Mouse (Mus musculus): Measurements from ENCODE around the gene Fam114a1. TPM values are rescaled to one million over a fixed set of nuclear protein-coding genes. Genes with fewer than 3 reads are reported as not detected.

Fam114a1 gene
- polyA plus RNA-seq, 1 experiment, result not detected

- Histone ChIP-seq H3K4me1 (ENCODE audit: control insufficient read depth, insufficient read depth, low read length) (no peaks in the 10 kb centered on the region), H3K4me3 (ENCODE audit: insufficient read depth, low read depth, low read length) (no peak overlapping the region), H3K27ac (ENCODE audit: insufficient read depth, low read depth, low read length) (no peak overlapping the region)
- TF ChIP-seq CTCF (IDR thresholded peaks at IDR 0.05; ENCODE audit: insufficient read depth, low read depth, low read length), result no peak
- no peak for TF ChIP-seq POLR2A (IDR thresholded peaks at IDR 0.05; ENCODE audit: insufficient read depth, low read depth, low read length)
- 79% methylated on average over 2 of the region's 2 CpGs for WGBS
These were observed 93.4 kb downstream of the Fam114a1 start for GRCm38 (mm10) chr5:65063266-65063665.

DNA sequence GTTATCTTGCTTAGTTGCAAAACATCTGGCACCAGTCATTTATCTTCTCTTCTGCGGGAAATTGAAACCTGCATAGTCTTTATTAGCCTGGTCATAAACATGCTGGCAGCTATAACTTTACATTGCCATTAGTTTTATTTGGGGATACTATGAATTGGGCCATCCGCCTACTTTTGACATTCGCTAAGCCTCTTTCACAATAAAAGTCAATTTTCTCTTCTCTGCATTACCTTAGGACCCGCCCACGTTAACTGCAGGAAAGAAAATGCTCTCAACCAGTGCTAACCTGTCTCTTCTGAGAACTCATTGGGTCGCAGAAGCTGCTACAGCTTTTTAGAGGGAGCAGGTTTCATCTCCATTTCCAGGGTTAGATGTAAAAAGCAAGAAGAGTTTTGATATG is 98.3 kb downstream of the Fam114a1 start:
- Histone ChIP-seq H3K4me1 (ENCODE audit: control insufficient read depth, insufficient read depth, low read length) (peaks cover 5% of the 10 kb centered on the region; the same call in 1 of the 2 replicates), H3K27ac (ENCODE audit: insufficient read depth, low read depth, low read length) (no peak overlapping the region), H3K4me3 (ENCODE audit: insufficient read depth, low read depth, low read length) (no peak overlapping the region)
- WGBS, result 93% methylated on average over 6 of the region's 6 CpGs
- TF ChIP-seq CTCF (IDR thresholded peaks at IDR 0.05; ENCODE audit: insufficient read depth, low read depth, low read length) (no peak), POLR2A (IDR thresholded peaks at IDR 0.05; ENCODE audit: insufficient read depth, low read depth, low read length) (no peak)

DNA sequence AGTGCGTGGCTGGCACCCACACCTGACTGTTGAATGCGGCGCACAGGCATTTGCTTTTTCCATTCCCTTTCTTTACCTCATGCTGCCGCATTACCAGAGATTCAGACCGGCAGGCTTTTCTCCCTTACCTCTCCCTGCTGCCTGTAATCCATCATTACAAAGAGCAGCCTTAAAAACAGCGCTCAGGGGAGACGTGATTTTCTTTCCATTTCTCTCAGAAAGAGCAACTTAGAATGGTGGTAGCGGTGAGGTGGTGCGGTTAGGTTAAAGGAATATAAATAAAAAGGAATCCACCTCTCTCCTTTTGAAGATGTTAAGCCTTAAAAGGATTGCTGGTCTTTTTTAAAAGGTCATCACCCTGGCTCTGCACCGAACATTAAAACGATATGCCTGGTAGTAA is 100.0 kb downstream of the Fam114a1 start:
- no peak overlapping the region for H3K27ac ChIP-seq (ENCODE audit: insufficient read depth, low read depth, low read length)
- no peak for TF ChIP-seq POLR2A (IDR thresholded peaks at IDR 0.05; ENCODE audit: insufficient read depth, low read depth, low read length)
- TF ChIP-seq CTCF (IDR thresholded peaks at IDR 0.05; ENCODE audit: insufficient read depth, low read depth, low read length), result no peak
- peaks cover 5% of the 10 kb centered on the region; the same call in 1 of the 2 replicates for H3K4me1 ChIP-seq (ENCODE audit: control insufficient read depth, insufficient read depth, low read length)
- H3K4me3 ChIP-seq (ENCODE audit: insufficient read depth, low read depth, low read length), result no peak overlapping the region
- 83% methylated on average over 11 of the region's 11 CpGs for WGBS

GRCm38 (mm10) chr5:65071689-65072118 is 101.8 kb downstream of the Fam114a1 start:
- TF ChIP-seq POLR2A (IDR thresholded peaks at IDR 0.05; ENCODE audit: insufficient read depth, low read depth, low read length) (no peak), CTCF (IDR thresholded peaks at IDR 0.05; ENCODE audit: insufficient read depth, low read depth, low read length) (no peak)
- H3K4me3 ChIP-seq (ENCODE audit: insufficient read depth, low read depth, low read length), result no peak overlapping the region
- H3K27ac ChIP-seq (ENCODE audit: insufficient read depth, low read depth, low read length), result peak overlapping the region; percentile 71
- 11% methylated on average over 6 of the region's 6 CpGs for WGBS
- H3K4me1 ChIP-seq (ENCODE audit: control insufficient read depth, insufficient read depth, low read length), result peaks cover 5% of the 10 kb centered on the region; the same call in 1 of the 2 replicates

GRCm38 (mm10) chr5:65073247-65073646 is 103.4 kb downstream of the Fam114a1 start:
- TF ChIP-seq CTCF (IDR thresholded peaks at IDR 0.05; ENCODE audit: insufficient read depth, low read depth, low read length) (no peak), POLR2A (IDR thresholded peaks at IDR 0.05; ENCODE audit: insufficient read depth, low read depth, low read length) (no peak)
- 79% methylated on average over 4 of the region's 4 CpGs for WGBS
- H3K4me3 ChIP-seq (ENCODE audit: insufficient read depth, low read depth, low read length), result no peak overlapping the region
- H3K27ac ChIP-seq (ENCODE audit: insufficient read depth, low read depth, low read length), result no peak overlapping the region
- peaks cover 5% of the 10 kb centered on the region; the same call in 1 of the 2 replicates for H3K4me1 ChIP-seq (ENCODE audit: control insufficient read depth, insufficient read depth, low read length)

DNA sequence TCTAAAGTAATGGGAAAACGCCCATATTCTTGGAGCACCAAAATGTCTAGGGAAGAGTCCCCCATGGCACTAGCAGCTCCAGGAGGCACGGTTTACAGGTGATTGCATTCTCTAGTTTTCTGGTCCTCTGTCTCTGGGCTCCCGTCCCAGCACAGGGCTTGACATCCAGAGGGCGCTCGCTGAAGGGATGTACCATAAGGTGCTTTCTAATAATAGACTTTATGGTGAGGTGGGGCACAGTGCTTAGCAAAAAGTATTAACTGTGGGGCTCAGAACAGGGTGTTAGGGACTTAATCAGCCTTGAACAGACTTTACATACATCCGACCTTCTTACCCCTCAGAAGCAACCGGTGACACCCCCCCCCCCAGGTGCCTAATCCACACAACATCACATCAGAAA is 104.8 kb downstream of the Fam114a1 start:
- Histone ChIP-seq H3K27ac (ENCODE audit: insufficient read depth, low read depth, low read length) (no peak overlapping the region), H3K4me1 (ENCODE audit: control insufficient read depth, insufficient read depth, low read length) (peaks cover 3% of the 10 kb centered on the region; the same call in 1 of the 2 replicates), H3K4me3 (ENCODE audit: insufficient read depth, low read depth, low read length) (no peak overlapping the region)
- 73% methylated on average over 7 of the region's 7 CpGs for WGBS
- TF ChIP-seq POLR2A (IDR thresholded peaks at IDR 0.05; ENCODE audit: insufficient read depth, low read depth, low read length) (no peak), CTCF (IDR thresholded peaks at IDR 0.05; ENCODE audit: insufficient read depth, low read depth, low read length) (no peak)

- Histone ChIP-seq H3K4me1 (ENCODE audit: control insufficient read depth, insufficient read depth, low read length) (peaks cover 3% of the 10 kb centered on the region), H3K27ac (ENCODE audit: insufficient read depth, low read depth, low read length) (no peak overlapping the region), H3K4me3 (ENCODE audit: insufficient read depth, low read depth, low read length) (no peak overlapping the region)
- 77% methylated on average over 2 of the region's 2 CpGs for WGBS
- TF ChIP-seq POLR2A (IDR thresholded peaks at IDR 0.05; ENCODE audit: insufficient read depth, low read depth, low read length) (no peak), CTCF (IDR thresholded peaks at IDR 0.05; ENCODE audit: insufficient read depth, low read depth, low read length) (no peak)
These were observed 106.2 kb downstream of the Fam114a1 start for GRCm38 (mm10) chr5:65076087-65076486.

DNA sequence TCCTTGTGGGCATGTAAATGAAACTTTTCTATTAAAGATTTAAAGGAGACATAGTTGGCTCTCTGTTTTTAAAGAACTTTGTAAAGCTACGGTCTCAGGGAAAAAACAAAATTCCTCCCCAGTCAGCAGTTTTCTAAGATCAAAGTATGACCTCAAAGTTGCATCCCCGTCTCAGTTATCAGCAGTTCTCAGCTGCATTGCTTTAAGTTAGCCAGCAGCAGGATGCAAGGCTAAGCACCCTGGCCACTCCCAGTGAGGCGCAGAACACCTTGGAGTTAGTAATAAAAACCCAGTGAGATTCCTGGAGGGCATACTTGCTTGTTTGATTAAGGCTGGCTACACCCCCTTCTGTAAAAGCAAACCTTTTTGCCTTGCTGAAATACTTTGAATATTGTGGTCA is 106.9 kb downstream of the Fam114a1 start:
- 84% methylated on average over 3 of the region's 3 CpGs for WGBS
- Histone ChIP-seq H3K4me3 (ENCODE audit: insufficient read depth, low read depth, low read length) (no peak overlapping the region), H3K27ac (ENCODE audit: insufficient read depth, low read depth, low read length) (no peak overlapping the region), H3K4me1 (ENCODE audit: control insufficient read depth, insufficient read depth, low read length) (peaks cover 3% of the 10 kb centered on the region; the same call in 1 of the 2 replicates)
- TF ChIP-seq CTCF (IDR thresholded peaks at IDR 0.05; ENCODE audit: insufficient read depth, low read depth, low read length) (no peak), POLR2A (IDR thresholded peaks at IDR 0.05; ENCODE audit: insufficient read depth, low read depth, low read length) (no peak)

GRCm38 (mm10) chr5:65078081-65078480 is 108.2 kb downstream of the Fam114a1 start:
- H3K4me3 ChIP-seq (ENCODE audit: insufficient read depth, low read depth, low read length), result no peak overlapping the region
- WGBS, result 92% methylated on average over 4 of the region's 4 CpGs
- TF ChIP-seq POLR2A (IDR thresholded peaks at IDR 0.05; ENCODE audit: insufficient read depth, low read depth, low read length), result no peak
- TF ChIP-seq CTCF (IDR thresholded peaks at IDR 0.05; ENCODE audit: insufficient read depth, low read depth, low read length), result no peak

More at GRCm38 (mm10) chr5:65078081-65078480, 108.2 kb downstream of the Fam114a1 start:
- H3K4me1 ChIP-seq (ENCODE audit: control insufficient read depth, insufficient read depth, low read length), result peaks cover 3% of the 10 kb centered on the region; the same call in 1 of the 2 replicates
- H3K27ac ChIP-seq (ENCODE audit: insufficient read depth, low read depth, low read length), result no peak overlapping the region
